Mouse (Mus musculus) embryonic facial prominence, embryonic 14.5 days (tissue): ENCODE measurements around the gene Ercc6l. TPM values are rescaled to one million over a fixed set of nuclear protein-coding genes. Genes with fewer than 3 reads are reported as not detected.

ENCODE experiments used
- ATAC-seq: fragments of 200-750 bp; cut with Nextera tagmentation; 2 replicates; pipeline ENCODE4 v1.8.0; 2017; ENCODE audit warnings: low read depth, moderate number of reproducible peaks, moderate TSS enrichment
- DNase-seq: peaks from one replicate; pipeline ENCODE4 v3.0.0-alpha.2; 2015; ENCODE audit warnings: low spot score
- H3K27ac ChIP-seq: fragments of 300-500 bp; sonication (generic); replicated peaks from 2 replicates; pipeline ENCODE4 v1.5.1; 2014; ENCODE audit warnings: low read depth, mild to moderate bottlenecking, low read length, moderate library complexity
- H3K27me3 ChIP-seq: fragments of 300-500 bp; sonication (generic); replicated peaks from 2 replicates; pipeline ENCODE4 v1.6.1; 2014; ENCODE audit warnings: low read length; ENCODE audit not compliant: control insufficient read depth, insufficient read depth
- H3K36me3 ChIP-seq: fragments of 300-500 bp; sonication (generic); 2 replicates; pipeline ENCODE4 v1.6.1; 2014; ENCODE audit warnings: low read length, mixed read lengths; ENCODE audit not compliant: control insufficient read depth, insufficient read depth
- H3K4me1 ChIP-seq: fragments of 300-500 bp; sonication (generic); 2 replicates; pipeline ENCODE4 v1.6.1; 2014; ENCODE audit warnings: antibody characterized with exemption, low read length; ENCODE audit not compliant: control insufficient read depth, insufficient read depth
- H3K4me2 ChIP-seq: fragments of 300-500 bp; sonication (generic); 2 replicates; pipeline ENCODE4 v1.6.1; 2014; ENCODE audit warnings: low read depth, mild to moderate bottlenecking, low read length, moderate library complexity, mixed read lengths
- H3K4me3 ChIP-seq: fragments of 300-500 bp; sonication (generic); 2 replicates; pipeline ENCODE4 v1.5.1; 2014; ENCODE audit warnings: low read depth, mild to moderate bottlenecking, low read length
- H3K9ac ChIP-seq: fragments of 300-500 bp; sonication (generic); 2 replicates; pipeline ENCODE4 v1.6.1; 2014; ENCODE audit warnings: low read depth, mild to moderate bottlenecking, low read length, moderate library complexity, mixed read lengths
- H3K9me3 ChIP-seq: fragments of 300-500 bp; sonication (generic); 2 replicates; pipeline ENCODE4 v1.6.1; 2016; ENCODE audit warnings: low read length; ENCODE audit not compliant: control insufficient read depth
- WGBS: fragments of 180-500 bp; shearing (Covaris S2); extraction: QIAGEN DNeasy Blood & Tissue Kit; methylation state at CpG from one replicate; pipeline ENCODE4 v1.1.7; 2014; 5-methylcytosine and 5-hydroxymethylcytosine counted together
- polyA plus RNA-seq: library from polyadenylated mRNA; unstranded; fragments of >200 nt; fragmentation: Nextera tagmentation; extraction: Ambion mirVana; gene quantifications from 2 replicates; pipeline ENCODE4 v1.2.1, GENCODE M21; 2014

The Ercc6l gene
- polyA plus RNA-seq, 1 experiment from 2014 or later: 10.9 TPM

- no peak for DNase-seq
- no peak overlapping the region for H3K4me2 ChIP-seq
- 47% methylated on average over 3 of the region's 3 CpGs for WGBS
- no peaks in the 10 kb centered on the region for H3K36me3 ChIP-seq
- H3K9ac ChIP-seq: no peak overlapping the region
- no peaks in the 10 kb centered on the region for H3K9me3 ChIP-seq
- no peaks in the 10 kb centered on the region for H3K27me3 ChIP-seq
- H3K4me1 ChIP-seq: no peaks in the 10 kb centered on the region
- H3K4me3 ChIP-seq: no peak overlapping the region
- H3K27ac ChIP-seq: no peak overlapping the region
- no peak for ATAC-seq
Observed at GRCm38 (mm10) chrX:102170900-102171299, 14.0 kb upstream of the Ercc6l start.

GRCm38 (mm10) chrX:102170135-102170534 lies 13.2 kb upstream of the Ercc6l start:
- ATAC-seq: no peak
- 50% methylated on average over 3 of the region's 3 CpGs for WGBS
- Histone ChIP-seq H3K27me3 (no peaks in the 10 kb centered on the region), H3K36me3 (no peaks in the 10 kb centered on the region), H3K4me3 (no peak overlapping the region), H3K9me3 (no peaks in the 10 kb centered on the region), H3K4me1 (no peaks in the 10 kb centered on the region), H3K27ac (no peak overlapping the region), H3K4me2 (no peak overlapping the region), H3K9ac (no peak overlapping the region)
- DNase-seq: no peak

GRCm38 (mm10) chrX:102169724-102170123 lies 12.8 kb upstream of the Ercc6l start:
- no peaks in the 10 kb centered on the region for H3K27me3 ChIP-seq
- no peaks in the 10 kb centered on the region for H3K36me3 ChIP-seq
- H3K4me1 ChIP-seq: no peaks in the 10 kb centered on the region
- H3K9me3 ChIP-seq: no peaks in the 10 kb centered on the region
- H3K27ac ChIP-seq: no peak overlapping the region
- H3K4me2 ChIP-seq: no peak overlapping the region
- H3K9ac ChIP-seq: no peak overlapping the region
- no peak overlapping the region for H3K4me3 ChIP-seq
- DNase-seq: no peak
- 26% methylated on average over 1 of the region's 1 CpGs for WGBS
- ATAC-seq: no peak

- ATAC-seq (peak; percentile 47; the same call in 1 of the 2 replicates), DNase-seq (peak; percentile 37)
- no peak overlapping the region for H3K4me3 ChIP-seq
- peak overlapping the region; percentile 52; the same call in 1 of the 2 replicates for H3K27ac ChIP-seq
- no peaks in the 10 kb centered on the region for H3K36me3 ChIP-seq
- H3K9ac ChIP-seq: no peak overlapping the region
- no peaks in the 10 kb centered on the region for H3K9me3 ChIP-seq
- no peaks in the 10 kb centered on the region for H3K27me3 ChIP-seq
- WGBS: 29% methylated on average over 6 of the region's 6 CpGs
- no peaks in the 10 kb centered on the region for H3K4me1 ChIP-seq
- no peak overlapping the region for H3K4me2 ChIP-seq
Observed at GRCm38 (mm10) chrX:102166986-102167385, 10.1 kb upstream of the Ercc6l start.

GRCm38 (mm10) chrX:102166521-102166920 lies 9.6 kb upstream of the Ercc6l start:
- no peak overlapping the region for H3K9ac ChIP-seq
- H3K36me3 ChIP-seq: no peaks in the 10 kb centered on the region
- WGBS: 41% methylated on average over 5 of the region's 5 CpGs
- H3K4me1 ChIP-seq: no peaks in the 10 kb centered on the region
- no peak overlapping the region for H3K27ac ChIP-seq
- no peak overlapping the region for H3K4me3 ChIP-seq
- no peak overlapping the region for H3K4me2 ChIP-seq
- no peaks in the 10 kb centered on the region for H3K27me3 ChIP-seq
- DNase-seq (no peak), ATAC-seq (no peak)
- no peaks in the 10 kb centered on the region for H3K9me3 ChIP-seq

GRCm38 (mm10) chrX:102163529-102163928 lies 6.6 kb upstream of the Ercc6l start:
- DNase-seq (peak; percentile 44), ATAC-seq (no peak)
- Histone ChIP-seq H3K36me3 (no peaks in the 10 kb centered on the region), H3K4me3 (no peak overlapping the region), H3K27ac (no peak overlapping the region), H3K27me3 (no peaks in the 10 kb centered on the region), H3K4me1 (no peaks in the 10 kb centered on the region), H3K9ac (no peak overlapping the region), H3K9me3 (no peaks in the 10 kb centered on the region), H3K4me2 (no peak overlapping the region)
- WGBS: 76% methylated on average over 4 of the region's 4 CpGs

GRCm38 (mm10) chrX:102163096-102163495 lies 6.2 kb upstream of the Ercc6l start:
- H3K36me3 ChIP-seq: no peaks in the 10 kb centered on the region
- H3K9ac ChIP-seq: no peak overlapping the region
- ATAC-seq: no peak
- DNase-seq: no peak
- no peak overlapping the region for H3K27ac ChIP-seq
- H3K4me1 ChIP-seq: no peaks in the 10 kb centered on the region
- 35% methylated on average over 2 of the region's 2 CpGs for WGBS
- no peak overlapping the region for H3K4me2 ChIP-seq
- no peak overlapping the region for H3K4me3 ChIP-seq
- H3K9me3 ChIP-seq: no peaks in the 10 kb centered on the region
- H3K27me3 ChIP-seq: no peaks in the 10 kb centered on the region

- no peaks in the 10 kb centered on the region for H3K4me1 ChIP-seq
- H3K36me3 ChIP-seq: no peaks in the 10 kb centered on the region
- H3K9ac ChIP-seq: no peak overlapping the region
- WGBS: 64% methylated on average over 2 of the region's 2 CpGs
- no peak for ATAC-seq
- no peak overlapping the region for H3K4me3 ChIP-seq
- no peak for DNase-seq
- no peak overlapping the region for H3K27ac ChIP-seq
- no peaks in the 10 kb centered on the region for H3K9me3 ChIP-seq
- H3K4me2 ChIP-seq: no peak overlapping the region
- no peaks in the 10 kb centered on the region for H3K27me3 ChIP-seq
Observed at GRCm38 (mm10) chrX:102160528-102160927, 3.6 kb upstream of the Ercc6l start.

- Histone ChIP-seq H3K27me3 (no peaks in the 10 kb centered on the region), H3K4me1 (no peaks in the 10 kb centered on the region), H3K9ac (no peak overlapping the region), H3K4me3 (no peak overlapping the region), H3K27ac (no peak overlapping the region), H3K36me3 (no peaks in the 10 kb centered on the region), H3K4me2 (no peak overlapping the region), H3K9me3 (no peaks in the 10 kb centered on the region)
- WGBS: 32% methylated on average over 2 of the region's 2 CpGs
- DNase-seq (no peak), ATAC-seq (no peak)
Observed at GRCm38 (mm10) chrX:102159778-102160177, 2.9 kb upstream of the Ercc6l start.
